Mouse (Mus musculus) liver, postnatal 0 days (tissue): ENCODE measurements around the gene Cstad. TPM values are rescaled to one million over a fixed set of nuclear protein-coding genes. Genes with fewer than 3 reads are reported as not detected.

ENCODE experiments used
- ATAC-seq: fragments of 200-750 bp; cut with Nextera tagmentation; 2 replicates; pipeline ENCODE4 v1.8.0; 2017; ENCODE audit warnings: mild to moderate bottlenecking, moderate library complexity
- DNase-seq: peaks from one replicate; pipeline ENCODE4 v3.0.0-alpha.2; 2016
- H3K27ac ChIP-seq: fragments of 300-500 bp; sonication (generic); 2 replicates; pipeline ENCODE4 v1.5.1; 2014; ENCODE audit warnings: antibody characterized with exemption, moderate library complexity, mild to moderate bottlenecking, low read depth
- H3K27me3 ChIP-seq: fragments of 300-500 bp; sonication (generic); 2 replicates; pipeline ENCODE4 v1.6.1; 2014; ENCODE audit warnings: low read length, control low read depth, mixed read lengths; ENCODE audit not compliant: insufficient read depth
- H3K36me3 ChIP-seq: fragments of 300-500 bp; sonication (generic); replicated peaks from 2 replicates; pipeline ENCODE4 v1.6.1; 2014; ENCODE audit warnings: mild to moderate bottlenecking, control low read depth, low read length, moderate library complexity, mixed read lengths; ENCODE audit not compliant: insufficient read depth
- H3K4me1 ChIP-seq: fragments of 300-500 bp; sonication (generic); 2 replicates; pipeline ENCODE4 v1.6.1; 2014; ENCODE audit warnings: antibody characterized with exemption, mild to moderate bottlenecking, control low read depth; ENCODE audit not compliant: insufficient read depth
- H3K4me2 ChIP-seq: fragments of 300-500 bp; sonication (generic); 2 replicates; pipeline ENCODE4 v1.6.1; 2014; ENCODE audit warnings: low read depth, mild to moderate bottlenecking, low read length, moderate library complexity, mixed read lengths
- H3K4me3 ChIP-seq: fragments of 300-500 bp; sonication (generic); 2 replicates; pipeline ENCODE4 v1.5.1; 2014; ENCODE audit warnings: low read depth, low read length
- H3K9ac ChIP-seq: fragments of 300-500 bp; sonication (generic); replicated peaks from 2 replicates; pipeline ENCODE4 v1.6.1; 2014; ENCODE audit warnings: mild to moderate bottlenecking, moderate library complexity
- H3K9me3 ChIP-seq: fragments of 300-500 bp; sonication (generic); 2 replicates; pipeline ENCODE4 v1.6.1; 2016; ENCODE audit warnings: mild to moderate bottlenecking, control low read depth, low read length, mixed read lengths
- CTCF ChIP-seq: sonication (generic); IDR thresholded peaks from 2 replicates; pipeline ENCODE4 v1.5.1; 2016; ENCODE audit warnings: antibody characterized with exemption, low read depth
- EP300 ChIP-seq: IDR thresholded peaks from 2 replicates; pipeline ENCODE4 v1.6.1; 2016; ENCODE audit warnings: antibody characterized with exemption, low read depth, mild to moderate bottlenecking
- WGBS: fragments of 180-500 bp; shearing (Covaris S2); extraction: QIAGEN DNeasy Blood & Tissue Kit; methylation state at CpG from one replicate; pipeline ENCODE4 v1.1.7; 2014; ENCODE audit not compliant: insufficient replicate concordance; 5-methylcytosine and 5-hydroxymethylcytosine counted together
- polyA plus RNA-seq: library from polyadenylated mRNA; unstranded; fragments of >200 nt; fragmentation: Nextera tagmentation; extraction: Ambion mirVana; gene quantifications from 2 replicates; pipeline ENCODE4 v1.2.1, GENCODE M21; 2015

Gene Cstad
- polyA plus RNA-seq, 1 experiment from 2014 or later, result 0.22 TPM

- no peak overlapping the region for H3K4me3 ChIP-seq
- no peak overlapping the region for H3K4me2 ChIP-seq
- no peak for TF ChIP-seq EP300
- TF ChIP-seq CTCF, result no peak
- no peaks in the 10 kb centered on the region for H3K36me3 ChIP-seq
- no peak overlapping the region for H3K9ac ChIP-seq
- H3K9me3 ChIP-seq, result no peaks in the 10 kb centered on the region
- DNase-seq (no peak), ATAC-seq (no peak)
- 30% methylated on average over 13 of the region's 13 CpGs for WGBS
- no peaks in the 10 kb centered on the region for H3K27me3 ChIP-seq
- peaks cover 14% of the 10 kb centered on the region for H3K4me1 ChIP-seq
- no peak overlapping the region for H3K27ac ChIP-seq
Observed at GRCm38 (mm10) chr2:30652581-30653037, 57.8 kb downstream of the Cstad start.

DNA sequence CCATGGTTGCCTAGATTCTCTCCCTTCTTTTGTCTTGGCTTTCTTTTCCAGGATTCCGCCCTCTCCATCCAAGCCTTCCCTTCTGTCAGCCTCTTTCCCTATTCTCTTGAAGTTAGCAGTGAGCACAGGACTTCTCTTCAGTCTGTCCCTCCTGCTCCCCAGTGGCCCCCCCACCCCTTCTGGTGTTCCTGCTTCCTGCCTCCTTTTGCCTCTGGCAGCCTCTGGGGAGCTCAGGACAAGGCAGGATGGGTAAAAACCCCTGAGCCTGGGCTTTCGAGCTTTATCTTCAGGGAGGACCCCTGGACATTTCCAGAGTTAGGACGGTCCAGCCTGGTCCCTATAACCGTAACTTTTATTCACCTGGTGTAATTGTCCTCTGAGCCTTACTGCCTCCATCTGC lies 58.2 kb downstream of the Cstad start:
- WGBS, result 76% methylated on average over 4 of the region's 4 CpGs
- TF ChIP-seq EP300 (no peak), CTCF (no peak)
- H3K9ac ChIP-seq, result no peak overlapping the region

GRCm38 (mm10) chr2:30654158-30654557 lies 59.3 kb downstream of the Cstad start:
- DNase-seq (no peak), ATAC-seq (no peak)
- Histone ChIP-seq H3K27ac (no peak overlapping the region), H3K4me1 (peaks cover 21% of the 10 kb centered on the region), H3K36me3 (no peaks in the 10 kb centered on the region), H3K27me3 (no peaks in the 10 kb centered on the region), H3K9me3 (no peaks in the 10 kb centered on the region), H3K9ac (no peak overlapping the region), H3K4me2 (no peak overlapping the region), H3K4me3 (no peak overlapping the region)
- no peak for TF ChIP-seq CTCF
- no peak for TF ChIP-seq EP300
- 82% methylated on average over 9 of the region's 9 CpGs for WGBS

More for the DNA sequence above, 58.2 kb downstream of the Cstad start:
- H3K27me3 ChIP-seq, result no peaks in the 10 kb centered on the region
- ATAC-seq, result no peak
- peaks cover 14% of the 10 kb centered on the region for H3K4me1 ChIP-seq
- H3K36me3 ChIP-seq, result no peaks in the 10 kb centered on the region
- no peak overlapping the region for H3K4me3 ChIP-seq
- H3K4me2 ChIP-seq, result no peak overlapping the region
- H3K27ac ChIP-seq, result no peak overlapping the region
- no peak for DNase-seq
- H3K9me3 ChIP-seq, result no peaks in the 10 kb centered on the region

DNA sequence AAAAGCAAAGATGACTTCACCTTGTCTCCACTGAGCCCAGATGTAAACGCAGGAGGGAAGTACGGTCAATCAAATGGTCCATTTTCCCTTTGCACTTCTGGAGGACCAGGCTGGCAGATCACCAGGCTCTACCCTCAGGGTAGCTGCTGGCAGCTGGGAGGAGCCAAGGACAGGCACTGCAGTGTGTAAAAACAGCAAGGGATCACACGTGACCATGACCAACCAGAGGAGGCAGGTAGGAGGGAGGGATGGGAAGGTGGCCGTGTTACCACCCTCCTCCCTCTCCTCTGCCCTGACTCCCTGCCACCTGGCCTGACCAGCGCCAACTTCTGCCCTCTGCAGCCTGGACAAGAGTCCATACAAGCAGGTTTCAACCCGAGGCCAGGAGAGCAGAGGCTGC lies 59.7 kb downstream of the Cstad start:
- H3K27me3 ChIP-seq, result no peaks in the 10 kb centered on the region
- ATAC-seq (no peak), DNase-seq (no peak)
- H3K9me3 ChIP-seq, result no peaks in the 10 kb centered on the region
- no peaks in the 10 kb centered on the region for H3K36me3 ChIP-seq
- H3K4me3 ChIP-seq, result no peak overlapping the region
- H3K4me1 ChIP-seq, result peaks cover 26% of the 10 kb centered on the region
- TF ChIP-seq CTCF (no peak), EP300 (no peak)
- no peak overlapping the region for H3K27ac ChIP-seq
- H3K4me2 ChIP-seq, result no peak overlapping the region
- 69% methylated on average over 6 of the region's 6 CpGs for WGBS
- H3K9ac ChIP-seq, result no peak overlapping the region

DNA sequence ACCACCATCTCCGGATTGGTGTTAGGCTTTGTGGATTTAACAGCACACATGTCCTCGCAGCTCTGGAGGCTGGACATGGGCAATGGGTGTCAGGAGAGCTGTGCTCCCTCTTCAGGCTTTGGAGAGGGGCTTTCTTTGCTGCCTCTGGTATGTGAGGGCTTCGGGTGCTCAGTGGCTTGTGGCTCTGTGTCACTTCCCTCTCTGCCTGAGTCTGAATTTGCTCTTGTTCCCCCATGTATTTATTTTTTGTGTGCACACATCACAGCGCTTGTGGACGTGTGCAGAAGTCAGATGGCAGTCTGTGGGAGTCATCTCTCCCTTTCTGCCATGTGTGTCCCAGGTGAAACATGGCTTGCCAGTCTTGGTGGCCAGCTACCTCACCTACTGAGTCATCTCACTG lies 60.9 kb downstream of the Cstad start:
- Histone ChIP-seq H3K4me2 (no peak overlapping the region), H3K27ac (no peak overlapping the region), H3K4me3 (no peak overlapping the region), H3K9me3 (no peaks in the 10 kb centered on the region), H3K9ac (no peak overlapping the region), H3K4me1 (peaks cover 32% of the 10 kb centered on the region), H3K36me3 (no peaks in the 10 kb centered on the region), H3K27me3 (no peaks in the 10 kb centered on the region)
- no peak for ATAC-seq
- DNase-seq, result no peak
- WGBS, result 61% methylated on average over 5 of the region's 5 CpGs
- TF ChIP-seq EP300 (no peak), CTCF (no peak)

GRCm38 (mm10) chr2:30656711-30657555 lies 62.1 kb downstream of the Cstad start:
- Histone ChIP-seq H3K9me3 (no peaks in the 10 kb centered on the region), H3K9ac (no peak overlapping the region)
- no peak for ATAC-seq

More at GRCm38 (mm10) chr2:30656711-30657555, 62.1 kb downstream of the Cstad start:
- DNase-seq, result no peak
- no peaks in the 10 kb centered on the region for H3K36me3 ChIP-seq
- H3K4me3 ChIP-seq, result no peak overlapping the region
- H3K27ac ChIP-seq, result peak overlapping the region; percentile 85; the same call in 1 of the 2 replicates
- peaks cover 32% of the 10 kb centered on the region for H3K4me1 ChIP-seq
- no peak overlapping the region for H3K4me2 ChIP-seq
- H3K27me3 ChIP-seq, result no peaks in the 10 kb centered on the region
- WGBS, result 51% methylated on average over 13 of the region's 13 CpGs
- TF ChIP-seq CTCF, result no peak
- no peak for TF ChIP-seq EP300
